Mouse (Mus musculus) limb, embryonic 15.5 days (tissue): Measurements from ENCODE around the gene Mast3. TPM values are rescaled to one million over a fixed set of nuclear protein-coding genes. Genes with fewer than 3 reads are reported as not detected.
A peak's percentile ranks its signal among the peaks of the same experiment; 100 is the strongest.

Experiments used
- ATAC-seq: fragments of 200-750 bp; cut with Nextera tagmentation; 2 replicates; pipeline ENCODE4 v1.8.0; 2017; ENCODE audit warnings: low read depth, moderate TSS enrichment; ENCODE audit not compliant: insufficient number of reproducible peaks, low FRiP score, low TSS enrichment
- H3K27ac ChIP-seq: fragments of 300-500 bp; sonication (generic); 2 replicates; pipeline ENCODE4 v1.5.1; 2015; ENCODE audit warnings: moderate library complexity, mild to moderate bottlenecking, inconsistent platforms
- H3K27me3 ChIP-seq: fragments of 300-500 bp; sonication (generic); 2 replicates; pipeline ENCODE4 v1.6.1; 2015; ENCODE audit warnings: inconsistent platforms
- H3K36me3 ChIP-seq: fragments of 300-500 bp; sonication (generic); 2 replicates; pipeline ENCODE4 v1.6.1; 2015; ENCODE audit warnings: inconsistent platforms
- H3K4me1 ChIP-seq: fragments of 300-500 bp; sonication (generic); 2 replicates; pipeline ENCODE4 v1.6.1; 2015; ENCODE audit warnings: inconsistent platforms
- H3K4me2 ChIP-seq: fragments of 300-500 bp; sonication (generic); 2 replicates; pipeline ENCODE4 v1.6.1; 2015; ENCODE audit warnings: mild to moderate bottlenecking, inconsistent platforms
- H3K4me3 ChIP-seq: fragments of 300-500 bp; sonication (generic); 2 replicates; pipeline ENCODE4 v1.5.1; 2015; ENCODE audit warnings: mild to moderate bottlenecking, inconsistent platforms
- H3K9ac ChIP-seq: fragments of 300-500 bp; sonication (generic); 2 replicates; pipeline ENCODE4 v1.6.1; 2015; ENCODE audit warnings: inconsistent platforms
- H3K9me3 ChIP-seq: fragments of 300-500 bp; sonication (generic); 2 replicates; pipeline ENCODE4 v1.6.1; 2016; ENCODE audit warnings: inconsistent platforms
- WGBS: fragments of 180-500 bp; shearing (Covaris S2); methylation state at CpG from one replicate; pipeline ENCODE4 v1.1.7; 2015; 5-methylcytosine and 5-hydroxymethylcytosine counted together
- polyA plus RNA-seq: library from polyadenylated mRNA; unstranded; fragments of >200 nt; fragmentation: Nextera tagmentation; extraction: Ambion mirVana; gene quantifications from 2 replicates; pipeline ENCODE4 v1.2.1, GENCODE M21; 2015

Gene Mast3
- polyA plus RNA-seq, 1 experiment from 2014 or later = 13.8 TPM

- peak overlapping the region; percentile 40 for H3K4me2 ChIP-seq
- H3K27me3 ChIP-seq = peaks cover 10% of the 10 kb centered on the region
- no peaks in the 10 kb centered on the region for H3K9me3 ChIP-seq
- no peak overlapping the region for H3K9ac ChIP-seq
- H3K36me3 ChIP-seq = peaks cover 25% of the 10 kb centered on the region
- WGBS = 15% methylated on average over 21 of the region's 21 CpGs
- peak overlapping the region; percentile 14; the same call in 1 of the 2 replicates for H3K4me3 ChIP-seq
- no peak for ATAC-seq
- peaks cover 33% of the 10 kb centered on the region for H3K4me1 ChIP-seq
- H3K27ac ChIP-seq = peak overlapping the region; percentile 86
Observed at GRCm38 (mm10) chr8:70753151-70753550, 51.7 kb downstream of the Mast3 start.

- Histone ChIP-seq H3K36me3 (peaks cover 16% of the 10 kb centered on the region), H3K27ac (peak overlapping the region; percentile 86), H3K4me1 (peaks cover 33% of the 10 kb centered on the region), H3K9ac (no peak overlapping the region), H3K4me2 (no peak overlapping the region), H3K4me3 (no peak overlapping the region), H3K9me3 (no peaks in the 10 kb centered on the region), H3K27me3 (peaks cover 20% of the 10 kb centered on the region)
- ATAC-seq = no peak
- 22% methylated on average over 11 of the region's 11 CpGs for WGBS
Observed at GRCm38 (mm10) chr8:70752000-70752764, 52.7 kb downstream of the Mast3 start.

- no peak overlapping the region for H3K4me2 ChIP-seq
- H3K27ac ChIP-seq = no peak overlapping the region
- WGBS = 77% methylated on average over 13 of the region's 13 CpGs
- no peaks in the 10 kb centered on the region for H3K36me3 ChIP-seq
- peaks cover 20% of the 10 kb centered on the region for H3K4me1 ChIP-seq
- H3K9ac ChIP-seq = no peak overlapping the region
- H3K4me3 ChIP-seq = no peak overlapping the region
- no peaks in the 10 kb centered on the region for H3K9me3 ChIP-seq
- peaks cover 40% of the 10 kb centered on the region for H3K27me3 ChIP-seq
- ATAC-seq = no peak
Observed at GRCm38 (mm10) chr8:70750128-70750680, 54.6 kb downstream of the Mast3 start.

GRCm38 (mm10) chr8:70749097-70749674, 55.7 kb downstream of the Mast3 start:
- 79% methylated on average over 19 of the region's 19 CpGs for WGBS
- H3K4me2 ChIP-seq = no peak overlapping the region
- H3K4me3 ChIP-seq = no peak overlapping the region
- H3K4me1 ChIP-seq = peaks cover 19% of the 10 kb centered on the region
- no peak overlapping the region for H3K27ac ChIP-seq
- H3K9ac ChIP-seq = no peak overlapping the region
- ATAC-seq = no peak
- H3K9me3 ChIP-seq = no peaks in the 10 kb centered on the region
- H3K27me3 ChIP-seq = peaks cover 49% of the 10 kb centered on the region
- no peaks in the 10 kb centered on the region for H3K36me3 ChIP-seq

- Histone ChIP-seq H3K9me3 (no peaks in the 10 kb centered on the region), H3K27ac (no peak overlapping the region), H3K4me2 (no peak overlapping the region), H3K4me1 (peaks cover 22% of the 10 kb centered on the region), H3K4me3 (no peak overlapping the region), H3K9ac (no peak overlapping the region), H3K36me3 (no peaks in the 10 kb centered on the region), H3K27me3 (peaks cover 56% of the 10 kb centered on the region)
- WGBS = 86% methylated on average over 23 of the region's 23 CpGs
- ATAC-seq = no peak
Observed at GRCm38 (mm10) chr8:70748246-70749096, 56.4 kb downstream of the Mast3 start.

GRCm38 (mm10) chr8:70747211-70747890, 57.5 kb downstream of the Mast3 start:
- 83% methylated on average over 18 of the region's 18 CpGs for WGBS
- Histone ChIP-seq H3K4me1 (peaks cover 19% of the 10 kb centered on the region), H3K4me3 (no peak overlapping the region), H3K27me3 (peaks cover 68% of the 10 kb centered on the region), H3K27ac (no peak overlapping the region), H3K9me3 (no peaks in the 10 kb centered on the region), H3K36me3 (no peaks in the 10 kb centered on the region), H3K4me2 (no peak overlapping the region), H3K9ac (no peak overlapping the region)
- ATAC-seq = no peak

- H3K9ac ChIP-seq = no peak overlapping the region
- no peaks in the 10 kb centered on the region for H3K36me3 ChIP-seq
- no peak overlapping the region for H3K4me2 ChIP-seq
- peaks cover 16% of the 10 kb centered on the region for H3K4me1 ChIP-seq
- no peak overlapping the region for H3K27ac ChIP-seq
- no peak for ATAC-seq
- H3K4me3 ChIP-seq = no peak overlapping the region
- no peaks in the 10 kb centered on the region for H3K9me3 ChIP-seq
- WGBS = 67% methylated on average over 9 of the region's 9 CpGs
- H3K27me3 ChIP-seq = peaks cover 74% of the 10 kb centered on the region
Observed at GRCm38 (mm10) chr8:70746676-70747075, 58.2 kb downstream of the Mast3 start.

GRCm38 (mm10) chr8:70745691-70746220, 59.1 kb downstream of the Mast3 start:
- no peaks in the 10 kb centered on the region for H3K9me3 ChIP-seq
- no peak overlapping the region for H3K9ac ChIP-seq
- 53% methylated on average over 19 of the region's 19 CpGs for WGBS
- no peak for ATAC-seq
- H3K27me3 ChIP-seq = peaks cover 82% of the 10 kb centered on the region
- H3K4me3 ChIP-seq = no peak overlapping the region
- H3K36me3 ChIP-seq = no peaks in the 10 kb centered on the region
- no peak overlapping the region for H3K4me2 ChIP-seq
- no peak overlapping the region for H3K27ac ChIP-seq
- H3K4me1 ChIP-seq = peaks cover 16% of the 10 kb centered on the region

GRCm38 (mm10) chr8:70744806-70745205, 60.0 kb downstream of the Mast3 start:
- no peak overlapping the region for H3K27ac ChIP-seq
- no peaks in the 10 kb centered on the region for H3K9me3 ChIP-seq
- 46% methylated on average over 11 of the region's 11 CpGs for WGBS
- peaks cover 91% of the 10 kb centered on the region for H3K27me3 ChIP-seq
- no peak overlapping the region for H3K4me3 ChIP-seq
- H3K9ac ChIP-seq = no peak overlapping the region
- H3K4me1 ChIP-seq = peaks cover 16% of the 10 kb centered on the region
- H3K36me3 ChIP-seq = no peaks in the 10 kb centered on the region
- no peak for ATAC-seq
- H3K4me2 ChIP-seq = no peak overlapping the region

GRCm38 (mm10) chr8:70743656-70744590, 60.9 kb downstream of the Mast3 start:
- 4% methylated on average over 48 of the region's 48 CpGs for WGBS
- H3K4me1 ChIP-seq = peaks cover 16% of the 10 kb centered on the region
- H3K27me3 ChIP-seq = peaks cover 88% of the 10 kb centered on the region
- no peaks in the 10 kb centered on the region for H3K9me3 ChIP-seq
- H3K36me3 ChIP-seq = no peaks in the 10 kb centered on the region
- no peak for ATAC-seq
- peak overlapping the region; percentile 46 for H3K4me2 ChIP-seq
- H3K9ac ChIP-seq = no peak overlapping the region
- H3K27ac ChIP-seq = no peak overlapping the region
- H3K4me3 ChIP-seq = peak overlapping the region; percentile 28
